Mouse (Mus musculus) embryo, embryonic 11.5 days (tissue): ENCODE measurements at regions not wholly inside any gene's neighbourhood (a gene's known extent, or its start where the extent isn't known, plus 50 kb on each side); places are given as distances from the start of the nearest gene placed in this dataset.

ENCODE experiments used
- DNase-seq: peaks from one replicate; pipeline ENCODE4 v3.0.0-alpha.2; 2012; ENCODE audit warnings: low read depth, low spot score

- no peak for DNase-seq
These were observed 65.6 kb downstream of the Thap12 start for GRCm38 (mm10) chr7:98768460-98768859.

- DNase-seq = no peak
These were observed 65.7 kb upstream of the Wnt11 start for GRCm38 (mm10) chr7:98769111-98769734.

GRCm38 (mm10) chr7:98770257-98770890 is 64.5 kb upstream of the Wnt11 start:
- no peak for DNase-seq

- no peak for DNase-seq
These were observed 63.7 kb upstream of the Wnt11 start for GRCm38 (mm10) chr7:98771134-98771775.

GRCm38 (mm10) chr7:98774597-98774996 is 60.3 kb upstream of the Wnt11 start:
- DNase-seq = no peak

- no peak for DNase-seq
These were observed 59.9 kb upstream of the Wnt11 start for GRCm38 (mm10) chr7:98775031-98775430.

GRCm38 (mm10) chr7:98777304-98777849 is 57.5 kb upstream of the Wnt11 start:
- DNase-seq = no peak

GRCm38 (mm10) chr7:98778929-98779328 is 56.0 kb upstream of the Wnt11 start:
- DNase-seq = peak; percentile 55

- no peak for DNase-seq
These were observed 51.4 kb upstream of the Wnt11 start for GRCm38 (mm10) chr7:98783521-98783920.

- no peak for DNase-seq
These were observed 51.0 kb upstream of the Wnt11 start for GRCm38 (mm10) chr7:98783954-98784353.

- DNase-seq = no peak
These were observed 50.5 kb upstream of the Wnt11 start for GRCm38 (mm10) chr7:98784369-98784931.
